Mouse (Mus musculus): Measurements from ENCODE around the gene Tgfa. TPM values are rescaled to one million over a fixed set of nuclear protein-coding genes. Genes with fewer than 3 reads are reported as not detected.

Tgfa gene
- polyA plus RNA-seq, 2 experiments = 0.99 to 1.7 TPM

GRCm38 (mm10) chr6:86245965-86246364 lies 50.9 kb downstream of the Tgfa start:
- ATAC-seq (ENCODE audit: insufficient read depth) (no peak), DNase-seq (ENCODE audit: low read depth in 3 of 3, low spot score in 3 of 3) (no peak)
- TF ChIP-seq EP300 (IDR thresholded peaks at IDR 0.05; ENCODE audit: low read depth) = no peak
- TF ChIP-seq CTCF (IDR thresholded peaks at IDR 0.05; ENCODE audit: low read depth) = no peak

GRCm38 (mm10) chr6:86248562-86248961 lies 53.5 kb downstream of the Tgfa start:
- ATAC-seq (ENCODE audit: insufficient read depth) (no peak), DNase-seq (ENCODE audit: low read depth in 3 of 3, low spot score in 3 of 3) (no peak)
- 62% methylated on average over 1 of the region's 1 CpGs for WGBS (ENCODE audit: insufficient replicate concordance)
- no peaks in the 10 kb centered on the region for H3K27me3 ChIP-seq (ENCODE audit: control insufficient read depth, insufficient read depth, low read length)
- H3K9me3 ChIP-seq (ENCODE audit: control insufficient read depth, low read length) = no peaks in the 10 kb centered on the region
- no peak overlapping the region for H3K4me3 ChIP-seq (ENCODE audit: insufficient read depth in 1 of 2, low read depth in 2 of 2, low read length in 2 of 2)
- no peak overlapping the region for H3K4me2 ChIP-seq (ENCODE audit: low read depth)
- TF ChIP-seq EP300 (IDR thresholded peaks at IDR 0.05; ENCODE audit: low read depth) (no peak), CTCF (IDR thresholded peaks at IDR 0.05; ENCODE audit: low read depth) (no peak)
- H3K9ac ChIP-seq (replicated peaks) = no peak overlapping the region
- H3K27ac ChIP-seq = no peak overlapping the region
- H3K4me1 ChIP-seq (replicated peaks; ENCODE audit: control insufficient read depth in 2 of 2, insufficient read depth in 2 of 2, low read length in 1 of 2) = no peaks in the 10 kb centered on the region
- no peaks in the 10 kb centered on the region for H3K36me3 ChIP-seq (replicated peaks; ENCODE audit: control insufficient read depth, insufficient read depth, low read depth)

More at GRCm38 (mm10) chr6:86245965-86246364, 50.9 kb downstream of the Tgfa start:
- H3K9me3 ChIP-seq (ENCODE audit: control insufficient read depth, low read length) = no peaks in the 10 kb centered on the region
- H3K4me1 ChIP-seq (replicated peaks; ENCODE audit: control insufficient read depth in 2 of 2, insufficient read depth in 2 of 2, low read length in 1 of 2) = no peaks in the 10 kb centered on the region
- WGBS (ENCODE audit: insufficient replicate concordance) = 26% methylated on average over 4 of the region's 4 CpGs
- H3K4me2 ChIP-seq (ENCODE audit: low read depth) = no peak overlapping the region
- H3K27me3 ChIP-seq (ENCODE audit: control insufficient read depth, insufficient read depth, low read length) = no peaks in the 10 kb centered on the region
- no peak overlapping the region for H3K27ac ChIP-seq
- H3K36me3 ChIP-seq (replicated peaks; ENCODE audit: control insufficient read depth, insufficient read depth, low read depth) = no peaks in the 10 kb centered on the region
- H3K9ac ChIP-seq (replicated peaks) = no peak overlapping the region
- H3K4me3 ChIP-seq (ENCODE audit: insufficient read depth in 1 of 2, low read depth in 2 of 2, low read length in 2 of 2) = no peak overlapping the region

GRCm38 (mm10) chr6:86249042-86249441 lies 54.0 kb downstream of the Tgfa start:
- DNase-seq (ENCODE audit: low read depth in 3 of 3, low spot score in 3 of 3) (no peak), ATAC-seq (ENCODE audit: insufficient read depth) (no peak)
- no peak overlapping the region for H3K4me3 ChIP-seq (ENCODE audit: insufficient read depth in 1 of 2, low read depth in 2 of 2, low read length in 2 of 2)
- no peaks in the 10 kb centered on the region for H3K27me3 ChIP-seq (ENCODE audit: control insufficient read depth, insufficient read depth, low read length)
- H3K36me3 ChIP-seq (replicated peaks; ENCODE audit: control insufficient read depth, insufficient read depth, low read depth) = no peaks in the 10 kb centered on the region
- 70% methylated on average over 16 of the region's 16 CpGs for WGBS (ENCODE audit: insufficient replicate concordance)
- no peak overlapping the region for H3K27ac ChIP-seq
- no peaks in the 10 kb centered on the region for H3K4me1 ChIP-seq (replicated peaks; ENCODE audit: control insufficient read depth in 2 of 2, insufficient read depth in 2 of 2, low read length in 1 of 2)
- no peak overlapping the region for H3K4me2 ChIP-seq (ENCODE audit: low read depth)
- no peak overlapping the region for H3K9ac ChIP-seq (replicated peaks)
- H3K9me3 ChIP-seq (ENCODE audit: control insufficient read depth, low read length) = no peaks in the 10 kb centered on the region
- TF ChIP-seq EP300 (IDR thresholded peaks at IDR 0.05; ENCODE audit: low read depth) = no peak
- TF ChIP-seq CTCF (IDR thresholded peaks at IDR 0.05; ENCODE audit: low read depth) = no peak

GRCm38 (mm10) chr6:86250236-86250635 lies 55.2 kb downstream of the Tgfa start:
- Histone ChIP-seq H3K27ac (no peak overlapping the region), H3K4me1 (replicated peaks; ENCODE audit: control insufficient read depth in 2 of 2, insufficient read depth in 2 of 2, low read length in 1 of 2) (no peaks in the 10 kb centered on the region), H3K27me3 (ENCODE audit: control insufficient read depth, insufficient read depth, low read length) (no peaks in the 10 kb centered on the region), H3K9me3 (ENCODE audit: control insufficient read depth, low read length) (no peaks in the 10 kb centered on the region), H3K4me2 (ENCODE audit: low read depth) (no peak overlapping the region), H3K4me3 (ENCODE audit: insufficient read depth in 1 of 2, low read depth in 2 of 2, low read length in 2 of 2) (no peak overlapping the region), H3K9ac (replicated peaks) (no peak overlapping the region), H3K36me3 (replicated peaks; ENCODE audit: control insufficient read depth, insufficient read depth, low read depth) (no peaks in the 10 kb centered on the region)
- no peak for TF ChIP-seq CTCF (IDR thresholded peaks at IDR 0.05; ENCODE audit: low read depth)
- no peak for TF ChIP-seq EP300 (IDR thresholded peaks at IDR 0.05; ENCODE audit: low read depth)
- WGBS (ENCODE audit: insufficient replicate concordance) = 55% methylated on average over 2 of the region's 2 CpGs
- DNase-seq (ENCODE audit: low read depth in 3 of 3, low spot score in 3 of 3) (no peak), ATAC-seq (ENCODE audit: insufficient read depth) (no peak)

- no peak overlapping the region for H3K4me2 ChIP-seq (ENCODE audit: low read depth)
- H3K9ac ChIP-seq (replicated peaks) = no peak overlapping the region
- no peaks in the 10 kb centered on the region for H3K36me3 ChIP-seq (replicated peaks; ENCODE audit: control insufficient read depth, insufficient read depth, low read depth)
- H3K4me1 ChIP-seq (replicated peaks; ENCODE audit: control insufficient read depth in 2 of 2, insufficient read depth in 2 of 2, low read length in 1 of 2) = no peaks in the 10 kb centered on the region
- DNase-seq (ENCODE audit: low read depth in 3 of 3, low spot score in 3 of 3) = no peak
- H3K27me3 ChIP-seq (ENCODE audit: control insufficient read depth, insufficient read depth, low read length) = no peaks in the 10 kb centered on the region
- no peaks in the 10 kb centered on the region for H3K9me3 ChIP-seq (ENCODE audit: control insufficient read depth, low read length)
- ATAC-seq (ENCODE audit: insufficient read depth) = no peak
- TF ChIP-seq CTCF (IDR thresholded peaks at IDR 0.05; ENCODE audit: low read depth) = no peak
- TF ChIP-seq EP300 (IDR thresholded peaks at IDR 0.05; ENCODE audit: low read depth) = no peak
- H3K4me3 ChIP-seq (ENCODE audit: insufficient read depth in 1 of 2, low read depth in 2 of 2, low read length in 2 of 2) = no peak overlapping the region
- H3K27ac ChIP-seq = no peak overlapping the region
- WGBS (ENCODE audit: insufficient replicate concordance) = 76% methylated on average over 8 of the region's 8 CpGs
These were observed 55.8 kb downstream of the Tgfa start for GRCm38 (mm10) chr6:86250830-86251229.
